Mouse (Mus musculus): ENCODE measurements at regions not wholly inside any gene's neighbourhood (a gene's known extent, or its start where the extent isn't known, plus 50 kb on each side); places are given as distances from the start of the nearest gene placed in this dataset.

DNA sequence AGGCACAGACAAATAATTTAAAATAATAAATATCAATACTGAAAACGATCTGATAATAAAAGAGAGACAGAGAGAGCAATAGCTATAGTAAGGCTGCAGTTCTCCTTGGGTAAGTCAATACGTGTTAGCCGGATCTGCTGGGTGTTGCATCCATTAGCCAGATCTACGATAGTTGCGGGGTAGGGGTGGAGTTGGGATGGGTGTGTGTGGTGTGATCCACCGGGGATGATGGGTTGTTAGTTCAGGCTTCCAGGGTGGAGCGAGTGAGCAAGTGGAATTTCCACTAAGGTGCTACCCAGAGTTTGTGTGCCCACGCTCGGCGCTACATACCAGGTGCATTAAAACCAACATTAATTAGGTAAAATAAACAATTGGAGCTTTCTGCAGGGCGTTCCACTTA is 160.2 kb downstream of the Icos start:
- Histone ChIP-seq H3K4me2 (replicated peaks) (no peak overlapping the region), H3K27ac (replicated peaks) (no peak overlapping the region), H3K9me3 (no peaks in the 10 kb centered on the region), H3K36me3 (no peaks in the 10 kb centered on the region), H3K4me1 (peaks cover 50% of the 10 kb centered on the region), H3K27me3 (no peaks in the 10 kb centered on the region), H3K9ac (replicated peaks) (no peak overlapping the region), H3K4me3 (no peak overlapping the region)
- 82% methylated on average over 11 of the region's 11 CpGs for WGBS
- ATAC-seq (replicated peaks), result no peak

DNA sequence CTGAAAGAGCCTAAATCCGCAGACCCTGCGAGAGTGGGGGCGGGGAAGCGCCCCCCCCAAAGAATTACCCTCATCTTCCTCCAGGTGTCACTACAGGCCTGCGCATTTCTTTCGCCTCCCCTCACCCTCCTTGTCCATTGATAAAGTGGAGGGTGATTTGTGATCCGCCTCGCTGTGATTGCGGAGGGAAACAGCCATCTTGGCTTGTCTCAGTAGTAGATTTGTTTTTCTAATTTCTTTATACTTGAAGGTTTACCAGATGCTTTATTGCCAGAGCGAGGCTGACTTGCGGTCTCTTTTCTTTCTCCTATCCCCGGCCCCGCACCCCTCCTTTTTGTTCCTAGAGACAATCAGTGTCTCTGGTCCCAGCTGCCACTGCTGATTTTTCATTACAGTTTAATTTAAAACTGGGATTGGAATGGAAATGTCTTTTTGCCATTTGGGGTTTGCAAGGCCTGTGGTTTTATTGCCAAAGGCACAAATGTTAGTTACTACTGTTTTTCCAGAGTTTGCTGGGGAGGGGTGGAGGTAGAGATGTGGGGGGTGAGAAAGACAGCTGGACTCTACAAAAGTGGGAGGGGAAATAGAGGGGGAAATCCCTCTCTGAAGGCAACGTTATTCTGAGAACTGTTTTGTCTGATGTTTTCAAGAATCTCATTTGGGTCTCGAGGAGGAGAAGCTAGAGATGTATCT is 161.7 kb downstream of the Icos start:
- Histone ChIP-seq H3K36me3 (no peaks in the 10 kb centered on the region), H3K9me3 (no peaks in the 10 kb centered on the region), H3K4me2 (replicated peaks) (peak overlapping the region; percentile 41), H3K4me1 (peaks cover 62% of the 10 kb centered on the region), H3K27ac (replicated peaks) (peak overlapping the region; percentile 81), H3K4me3 (peak overlapping the region; percentile 21), H3K9ac (replicated peaks) (peak overlapping the region; percentile 23), H3K27me3 (no peaks in the 10 kb centered on the region)
- WGBS, result 2% methylated on average over 15 of the region's 15 CpGs
- peak; percentile 59 for ATAC-seq (replicated peaks)

DNA sequence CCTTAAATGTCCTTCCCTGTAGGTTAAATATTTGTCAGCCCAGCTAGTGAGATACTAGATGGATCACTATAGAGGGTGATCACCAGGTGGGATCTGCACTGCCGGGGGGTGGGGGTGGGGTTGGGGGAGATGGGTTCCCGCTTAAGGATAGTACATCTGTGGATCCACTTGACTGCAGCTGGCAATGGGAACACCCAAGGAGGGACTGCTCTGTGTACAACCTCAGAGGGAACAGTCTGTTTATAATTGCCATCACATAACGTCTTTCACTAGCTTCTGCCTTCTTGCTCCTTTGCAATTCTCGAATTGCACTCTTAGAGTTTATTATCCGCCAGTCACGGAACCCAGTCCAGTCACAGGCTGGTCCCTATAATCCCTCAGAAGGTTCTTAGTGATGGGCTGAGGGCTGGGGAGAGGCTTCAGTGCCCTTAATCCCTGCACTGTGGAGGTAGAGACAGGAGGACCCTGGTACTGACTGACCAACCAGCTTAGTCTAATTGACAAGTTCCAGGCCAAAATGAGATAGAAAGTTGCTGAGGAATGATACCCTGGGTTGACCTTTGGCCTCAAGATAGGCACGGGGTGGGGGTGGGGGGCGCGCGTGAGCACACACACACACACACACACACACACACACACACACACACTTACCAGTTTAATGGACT is 162.4 kb downstream of the Icos start:
- H3K4me3 ChIP-seq, result no peak overlapping the region
- H3K27me3 ChIP-seq, result no peaks in the 10 kb centered on the region
- no peaks in the 10 kb centered on the region for H3K36me3 ChIP-seq
- H3K9me3 ChIP-seq, result no peaks in the 10 kb centered on the region
- ATAC-seq (replicated peaks), result peak; percentile 47
- peaks cover 66% of the 10 kb centered on the region for H3K4me1 ChIP-seq
- no peak overlapping the region for H3K9ac ChIP-seq (replicated peaks)
- WGBS, result 49% methylated on average over 10 of the region's 10 CpGs
- H3K27ac ChIP-seq (replicated peaks), result peak overlapping the region; percentile 81
- H3K4me2 ChIP-seq (replicated peaks), result peak overlapping the region; percentile 41; the same call in 1 of the 2 replicates

DNA sequence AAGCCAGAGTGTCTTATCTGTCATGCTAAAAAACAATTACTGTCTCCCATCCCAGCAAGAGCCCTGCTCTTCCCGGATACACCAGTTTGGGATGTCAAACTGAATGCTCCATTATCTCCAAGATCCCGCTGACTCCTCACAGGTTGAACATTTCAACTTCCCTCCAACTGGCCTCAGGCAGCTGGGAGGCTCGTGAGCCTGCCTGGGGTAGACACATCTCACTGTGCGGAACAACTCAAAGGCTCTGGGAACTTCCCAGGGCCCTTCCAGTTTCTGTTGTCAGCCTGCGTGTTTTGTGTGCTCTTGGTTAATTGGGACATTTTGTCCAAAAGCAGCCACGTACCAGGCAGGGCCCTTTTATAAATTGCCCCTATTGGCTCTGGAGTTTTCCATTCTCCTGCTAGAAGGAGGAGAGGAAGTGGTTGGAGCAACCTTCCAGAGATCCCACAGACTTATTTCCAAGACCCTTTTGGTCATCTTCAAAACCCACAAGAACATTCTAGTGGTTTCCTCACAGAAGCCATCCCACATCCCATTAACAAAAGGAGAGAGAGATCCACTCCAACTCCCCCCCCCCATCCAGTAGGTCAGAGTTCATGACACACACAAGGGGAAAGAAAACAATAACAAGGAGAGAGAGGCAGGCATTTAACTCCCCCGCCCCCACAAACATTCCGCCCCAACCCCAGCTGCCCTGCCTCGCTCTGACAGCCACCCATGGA is 163.3 kb downstream of the Icos start:
- ATAC-seq (replicated peaks), result no peak
- Histone ChIP-seq H3K27me3 (no peaks in the 10 kb centered on the region), H3K4me3 (no peak overlapping the region), H3K27ac (replicated peaks) (no peak overlapping the region), H3K4me2 (replicated peaks) (no peak overlapping the region), H3K4me1 (peaks cover 66% of the 10 kb centered on the region), H3K9ac (replicated peaks) (no peak overlapping the region), H3K9me3 (no peaks in the 10 kb centered on the region), H3K36me3 (no peaks in the 10 kb centered on the region)
- WGBS, result 24% methylated on average over 9 of the region's 9 CpGs

DNA sequence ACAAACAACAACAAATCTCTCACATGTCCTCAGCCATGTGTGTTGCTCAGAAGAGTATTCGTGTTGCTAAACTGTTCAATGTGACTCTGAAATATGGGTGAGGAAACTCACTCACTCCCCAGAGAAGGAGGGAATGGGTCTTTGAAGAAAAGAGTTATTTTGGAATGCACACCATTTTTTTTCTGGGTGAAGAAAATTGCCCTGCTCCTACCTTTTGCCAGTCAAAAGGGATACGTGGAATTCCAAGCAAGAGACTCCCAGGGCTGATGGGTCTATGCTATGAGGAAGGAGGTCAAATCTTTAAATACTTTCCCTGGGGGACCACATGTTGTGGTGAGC is 163.8 kb downstream of the Icos start:
- no peaks in the 10 kb centered on the region for H3K27me3 ChIP-seq
- H3K4me2 ChIP-seq (replicated peaks), result no peak overlapping the region
- no peak for ATAC-seq (replicated peaks)
- no peaks in the 10 kb centered on the region for H3K36me3 ChIP-seq
- WGBS, result 43% methylated on average over 2 of the region's 2 CpGs
- H3K4me3 ChIP-seq, result no peak overlapping the region
- H3K4me1 ChIP-seq, result peaks cover 70% of the 10 kb centered on the region
- H3K27ac ChIP-seq (replicated peaks), result no peak overlapping the region
- H3K9ac ChIP-seq (replicated peaks), result no peak overlapping the region
- H3K9me3 ChIP-seq, result no peaks in the 10 kb centered on the region

DNA sequence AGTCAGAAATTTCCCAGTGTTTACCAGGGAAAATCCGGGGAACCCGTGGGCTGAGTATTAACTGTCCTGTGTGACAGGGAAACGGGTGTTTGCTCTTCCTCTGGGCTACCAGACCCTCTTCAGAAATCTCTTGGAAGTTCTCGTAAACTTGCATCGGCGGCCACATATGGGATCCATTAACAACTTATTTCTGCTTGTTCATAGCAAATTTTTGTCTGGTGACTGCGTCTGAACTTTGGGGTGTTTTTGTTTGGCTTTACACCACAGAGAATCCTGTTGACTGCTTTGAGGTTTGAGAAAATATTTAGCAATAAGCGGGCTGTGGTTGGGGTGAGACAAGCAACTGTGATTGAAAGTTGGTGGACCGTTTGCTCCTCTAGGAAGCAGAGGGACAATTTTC is 164.2 kb downstream of the Icos start:
- Histone ChIP-seq H3K36me3 (no peaks in the 10 kb centered on the region), H3K27ac (replicated peaks) (no peak overlapping the region), H3K9me3 (no peaks in the 10 kb centered on the region), H3K9ac (replicated peaks) (no peak overlapping the region), H3K4me1 (peaks cover 70% of the 10 kb centered on the region), H3K27me3 (no peaks in the 10 kb centered on the region), H3K4me2 (replicated peaks) (no peak overlapping the region), H3K4me3 (no peak overlapping the region)
- 60% methylated on average over 9 of the region's 9 CpGs for WGBS
- ATAC-seq (replicated peaks), result no peak

DNA sequence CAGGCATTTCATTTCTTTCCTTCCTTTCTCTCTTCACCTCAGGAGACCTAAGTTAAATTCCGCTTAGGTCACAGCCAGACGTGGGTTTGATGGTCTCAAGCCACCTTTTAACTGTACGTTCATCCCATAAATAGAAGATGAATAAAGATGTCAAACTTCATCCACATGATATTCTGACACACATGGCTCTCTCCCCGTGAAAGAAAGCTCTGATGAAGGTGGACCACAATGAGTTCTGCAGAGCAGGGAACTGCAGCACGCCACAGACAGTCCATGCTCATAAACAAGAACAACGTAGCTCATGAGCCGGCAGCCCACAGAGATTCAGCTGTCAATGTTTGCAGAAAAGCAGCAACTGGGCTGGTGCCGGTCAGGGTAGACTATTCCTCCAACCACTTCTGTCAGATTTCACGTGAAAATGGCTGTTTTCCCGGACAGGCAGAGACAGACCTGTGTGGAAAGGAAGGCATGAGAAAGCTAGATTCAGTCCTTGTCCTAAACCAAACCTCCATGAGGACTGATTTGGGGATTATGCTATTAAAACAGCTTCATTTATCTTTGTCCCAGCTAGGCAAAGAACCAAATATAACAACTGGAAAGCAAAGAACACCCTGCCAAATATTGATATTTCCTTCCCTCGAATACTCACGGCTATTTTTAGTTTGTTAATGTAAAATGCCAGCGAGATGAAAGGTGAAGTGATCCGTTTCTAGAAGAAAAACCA is 165.5 kb downstream of the Icos start:
- no peak for ATAC-seq (replicated peaks)

DNA sequence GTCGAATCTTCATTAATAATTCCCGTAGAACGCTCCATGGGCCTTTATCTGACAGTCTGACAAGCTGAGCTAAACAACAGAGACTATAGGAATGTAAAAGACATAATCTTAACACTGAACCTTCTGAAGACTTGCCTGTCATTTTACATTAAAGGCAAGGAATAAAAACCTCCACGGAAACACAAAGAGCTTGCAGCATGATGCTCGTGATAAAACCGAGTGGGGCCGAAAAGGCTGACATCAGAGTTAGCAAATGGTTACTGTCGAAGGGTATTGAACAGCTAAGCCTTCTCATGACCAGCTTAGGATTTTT is 166.0 kb downstream of the Icos start:
- H3K4me2 ChIP-seq (replicated peaks), result no peak overlapping the region
- H3K27me3 ChIP-seq, result no peaks in the 10 kb centered on the region
- no peaks in the 10 kb centered on the region for H3K9me3 ChIP-seq
- whole genome bisulfite sequencing, result 48% methylated on average over 8 of the region's 8 CpGs
- H3K4me1 ChIP-seq, result peaks cover 67% of the 10 kb centered on the region
- ATAC-seq (replicated peaks), result no peak
- H3K9ac ChIP-seq (replicated peaks), result no peak overlapping the region
- H3K4me3 ChIP-seq, result no peak overlapping the region
- H3K27ac ChIP-seq (replicated peaks), result no peak overlapping the region; the same call in 1 of the 2 replicates
- no peaks in the 10 kb centered on the region for H3K36me3 ChIP-seq

More for the DNA sequence above, 165.5 kb downstream of the Icos start:
- H3K4me2 ChIP-seq (replicated peaks), result no peak overlapping the region
- 0 out of 2 replicates have a peak overlapping the region, but pooled peaks have one; percentile 17 for H3K9ac ChIP-seq (replicated peaks)
- no peaks in the 10 kb centered on the region for H3K9me3 ChIP-seq
- H3K4me3 ChIP-seq, result no peak overlapping the region
- WGBS, result 28% methylated on average over 14 of the region's 14 CpGs
- H3K27me3 ChIP-seq, result no peaks in the 10 kb centered on the region
- peaks cover 67% of the 10 kb centered on the region for H3K4me1 ChIP-seq
- H3K27ac ChIP-seq (replicated peaks), result peak overlapping the region; percentile 55
- no peaks in the 10 kb centered on the region for H3K36me3 ChIP-seq

DNA sequence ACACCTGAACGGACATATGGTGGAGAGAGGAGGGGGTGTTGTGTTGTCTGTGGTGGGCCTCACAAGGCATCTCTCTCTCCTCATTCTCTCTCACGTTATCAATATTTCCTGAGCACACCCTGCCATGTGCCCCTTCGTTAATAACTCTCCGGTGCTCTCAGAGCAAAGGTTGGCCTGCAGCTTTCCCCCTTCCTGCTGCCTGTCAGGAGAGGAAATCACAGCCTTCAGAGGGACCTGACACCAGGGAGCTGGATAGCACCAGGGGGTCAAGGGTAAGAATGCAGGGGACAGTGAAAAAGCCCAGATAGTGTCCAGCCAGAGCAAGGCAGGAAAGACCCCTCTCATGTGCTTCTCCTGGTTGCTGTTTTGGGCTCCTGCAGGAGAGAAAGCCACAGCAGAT is 167.3 kb downstream of the Icos start:
- no peak overlapping the region for H3K4me2 ChIP-seq (replicated peaks)
- ATAC-seq (replicated peaks), result no peak
- WGBS, result 44% methylated on average over 4 of the region's 4 CpGs
- no peaks in the 10 kb centered on the region for H3K9me3 ChIP-seq
- H3K36me3 ChIP-seq, result no peaks in the 10 kb centered on the region
- H3K9ac ChIP-seq (replicated peaks), result no peak overlapping the region
- no peaks in the 10 kb centered on the region for H3K27me3 ChIP-seq
- no peak overlapping the region for H3K4me3 ChIP-seq
- 0 out of 2 replicates have a peak overlapping the region, but pooled peaks have one; percentile 35 for H3K27ac ChIP-seq (replicated peaks)
- peaks cover 56% of the 10 kb centered on the region for H3K4me1 ChIP-seq

DNA sequence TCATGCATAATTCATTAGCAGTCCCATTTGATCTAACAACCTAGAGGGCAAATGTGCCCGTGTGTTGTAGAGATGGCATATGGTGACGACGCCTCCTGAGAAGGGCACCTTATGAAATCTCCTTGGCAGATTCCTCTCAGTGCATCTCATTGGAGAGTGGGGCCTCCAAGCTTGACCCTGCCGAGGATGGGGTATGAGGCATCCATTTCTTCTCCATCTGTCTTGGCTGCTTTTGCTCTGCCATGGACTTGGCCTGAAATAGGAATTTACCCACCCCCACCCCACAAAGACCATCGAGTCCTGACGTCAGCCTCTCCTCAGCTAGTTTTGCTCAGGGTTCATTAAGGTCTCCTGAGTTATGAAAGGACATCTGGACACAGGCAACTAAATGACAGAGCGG is 167.8 kb downstream of the Icos start:
- H3K4me3 ChIP-seq, result no peak overlapping the region
- no peaks in the 10 kb centered on the region for H3K36me3 ChIP-seq
- H3K27me3 ChIP-seq, result no peaks in the 10 kb centered on the region
- peaks cover 50% of the 10 kb centered on the region for H3K4me1 ChIP-seq
- H3K27ac ChIP-seq (replicated peaks), result no peak overlapping the region
- H3K9ac ChIP-seq (replicated peaks), result no peak overlapping the region
- H3K9me3 ChIP-seq, result no peaks in the 10 kb centered on the region
- 25% methylated on average over 7 of the region's 7 CpGs for WGBS
- no peak overlapping the region for H3K4me2 ChIP-seq (replicated peaks)
- peak; percentile 55 for ATAC-seq (replicated peaks)

DNA sequence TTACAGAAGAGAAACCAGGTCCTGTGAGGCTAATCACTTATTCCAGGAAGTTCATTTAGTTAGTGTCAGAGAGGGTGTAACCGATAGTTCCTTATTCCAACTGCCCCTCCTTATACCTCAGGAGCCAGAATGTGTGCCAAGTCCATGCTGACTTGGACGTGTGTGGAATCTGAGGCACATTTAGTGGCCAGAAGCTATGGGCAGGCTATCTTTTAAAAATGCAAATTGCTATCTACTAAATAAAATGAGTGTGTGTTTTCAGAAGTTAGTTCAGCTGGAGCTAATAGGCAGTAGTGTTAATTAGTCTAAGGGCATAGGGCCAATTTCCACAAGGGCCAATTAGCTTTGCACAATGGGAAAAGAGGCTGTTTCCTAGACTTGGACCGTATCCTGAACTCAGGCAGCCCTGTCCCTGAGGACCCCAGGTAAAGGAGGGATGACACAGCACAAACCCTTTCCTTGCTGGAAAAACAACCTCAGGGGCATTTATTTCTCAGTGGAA is 168.5 kb downstream of the Icos start:
- H3K9me3 ChIP-seq, result no peaks in the 10 kb centered on the region
- WGBS, result 8% methylated on average over 3 of the region's 3 CpGs
- H3K27me3 ChIP-seq, result no peaks in the 10 kb centered on the region
- no peak overlapping the region for H3K9ac ChIP-seq (replicated peaks)
- H3K36me3 ChIP-seq, result no peaks in the 10 kb centered on the region
- ATAC-seq (replicated peaks), result peak; percentile 77
- H3K4me1 ChIP-seq, result peaks cover 43% of the 10 kb centered on the region
- no peak overlapping the region for H3K27ac ChIP-seq (replicated peaks)
- no peak overlapping the region for H3K4me3 ChIP-seq
- no peak overlapping the region for H3K4me2 ChIP-seq (replicated peaks)

DNA sequence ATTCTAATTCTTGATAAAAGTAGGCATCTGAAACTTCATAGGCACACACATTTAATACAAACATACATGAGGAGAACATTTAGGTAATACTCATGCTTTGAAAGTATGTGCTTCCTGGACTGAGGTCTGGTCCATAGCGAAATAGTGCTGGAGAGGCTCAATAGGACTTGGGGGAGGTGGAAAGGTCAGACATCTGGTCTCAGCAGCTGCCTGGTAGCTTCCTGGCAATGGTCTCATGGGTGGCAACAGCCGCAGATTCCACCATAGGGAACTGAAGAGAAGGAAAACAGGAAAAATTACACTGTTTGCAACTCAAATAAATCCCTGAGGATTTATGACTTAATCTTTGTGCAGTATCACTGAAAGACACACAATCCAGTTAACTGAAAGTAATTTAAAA is 174.0 kb downstream of the Icos start:
- no peaks in the 10 kb centered on the region for H3K27me3 ChIP-seq

More for the DNA sequence above, 174.0 kb downstream of the Icos start:
- no peak overlapping the region for H3K4me3 ChIP-seq
- H3K9ac ChIP-seq (replicated peaks), result no peak overlapping the region
- H3K4me2 ChIP-seq (replicated peaks), result no peak overlapping the region
- H3K27ac ChIP-seq (replicated peaks), result no peak overlapping the region
- no peaks in the 10 kb centered on the region for H3K4me1 ChIP-seq
- no peaks in the 10 kb centered on the region for H3K36me3 ChIP-seq
- 82% methylated on average over 2 of the region's 2 CpGs for WGBS
- H3K9me3 ChIP-seq, result no peaks in the 10 kb centered on the region
- no peak for ATAC-seq (replicated peaks)
